ENCODE assay signal across 24 mouse cellular contexts in genomic region chr9:58816458-58816857, GRCm38 (mm10). TPM values are rescaled to one million over a fixed set of nuclear protein-coding genes. Genes with fewer than 3 reads are reported as not detected.
DNase-seq lines count a peak whose midpoint lies in the region; ATAC-seq lines count a peak whose summit lies in the region.
"Had no signal": no experiment of that assay in that cellular context is flagged by ENCODE, and none has a peak within 500 bp of the region (broad histone marks: within the 10 kb centered on the region; RNA-seq: fewer than 3 reads in every experiment).

No protein-coding gene starts in this region.

- H3K4me3 ChIP-seq in embryonic facial prominence, embryonic 14.5 days (ENCODE audit: low read depth, low read length) = no peak overlapping the region
- no peak overlapping the region for H3K4me3 ChIP-seq in embryonic facial prominence, embryonic 10.5 days
- no peak overlapping the region for H3K4me3 ChIP-seq in heart, embryonic 16.5 days (ENCODE audit: low read length)
- no peak overlapping the region for H3K4me3 ChIP-seq in kidney, embryonic 15.5 days (replicated peaks)
- H3K4me3 ChIP-seq: forebrain, embryonic 12.5 days; hindbrain, embryonic 15.5 days; layer of hippocampus, adult 2 months had no signal

- H3K4me2 ChIP-seq in embryonic facial prominence, embryonic 14.5 days (ENCODE audit: low read depth, low read length) = no peak overlapping the region
- no peak overlapping the region for H3K4me2 ChIP-seq in heart, embryonic 16.5 days (ENCODE audit: low read depth, low read length)
- no peak overlapping the region for H3K4me2 ChIP-seq in kidney, embryonic 15.5 days
- H3K4me2 ChIP-seq: forebrain, embryonic 12.5 days; hindbrain, embryonic 15.5 days had no signal

- 0 out of 2 replicates have a peak, but pooled peaks cover 2% of the 10 kb centered on the region for H3K4me1 ChIP-seq in embryonic facial prominence, embryonic 14.5 days (ENCODE audit: control insufficient read depth, insufficient read depth, low read length)
- H3K4me1 ChIP-seq in embryonic facial prominence, embryonic 10.5 days = peaks cover 37% of the 10 kb centered on the region
- H3K4me1 ChIP-seq in heart, embryonic 16.5 days (ENCODE audit: control insufficient read depth, insufficient read depth, low read length) = peaks cover 40% of the 10 kb centered on the region
- H3K4me1 ChIP-seq in kidney, embryonic 15.5 days = peaks cover 9% of the 10 kb centered on the region

- WGBS in embryonic facial prominence, embryonic 14.5 days = 45% methylated on average over 9 of the region's 9 CpGs
- 59% methylated on average over 9 of the region's 9 CpGs for WGBS in embryonic facial prominence, embryonic 10.5 days
- WGBS in heart, embryonic 16.5 days = 40% methylated on average over 9 of the region's 9 CpGs
- WGBS in kidney, embryonic 15.5 days = 45% methylated on average over 9 of the region's 9 CpGs

- H3K9ac ChIP-seq in embryonic facial prominence, embryonic 14.5 days (ENCODE audit: low read depth, low read length) = no peak overlapping the region
- no peak overlapping the region for H3K9ac ChIP-seq in heart, embryonic 16.5 days (ENCODE audit: low read length)
- H3K9ac ChIP-seq in kidney, embryonic 15.5 days = no peak overlapping the region
- H3K9ac ChIP-seq: forebrain, embryonic 12.5 days; hindbrain, embryonic 15.5 days; liver, postnatal 0 days had no signal

- H3K36me3 ChIP-seq in embryonic facial prominence, embryonic 14.5 days (ENCODE audit: control insufficient read depth, insufficient read depth, low read length) = no peaks in the 10 kb centered on the region
- H3K36me3 ChIP-seq in embryonic facial prominence, embryonic 10.5 days (replicated peaks) = no peaks in the 10 kb centered on the region
- no peaks in the 10 kb centered on the region for H3K36me3 ChIP-seq in heart, embryonic 16.5 days (ENCODE audit: control insufficient read depth, insufficient read depth)
- H3K36me3 ChIP-seq in kidney, embryonic 15.5 days = no peaks in the 10 kb centered on the region
- H3K36me3 ChIP-seq: forebrain, embryonic 12.5 days; hindbrain, embryonic 15.5 days had no signal

- peak; percentile 53 for DNase-seq in embryonic facial prominence, embryonic 14.5 days (ENCODE audit: low spot score)
- no peak for DNase-seq in embryonic facial prominence, embryonic 10.5 days (ENCODE audit: low spot score)
- no peak for DNase-seq in heart, adult 11 months
- DNase-seq in kidney, postnatal 14 days = no peak
- DNase-seq in MN1 (ENCODE audit: low spot score) = peak; percentile 81
- no peak for DNase-seq in layer of hippocampus, adult 9-11 months
- DNase-seq: adrenal gland, postnatal 10 days; cerebellum, adult 11 months; cerebellum, postnatal 36 days; gastrocnemius, postnatal 10 days; heart, postnatal 10 days; kidney, adult 8-10 months; liver; liver, postnatal 0 days; lung, postnatal 10 days; right cerebral cortex, postnatal 4 days had no signal

- no peaks in the 10 kb centered on the region for H3K9me3 ChIP-seq in embryonic facial prominence, embryonic 14.5 days (ENCODE audit: control insufficient read depth, low read length)
- H3K9me3 ChIP-seq in embryonic facial prominence, embryonic 10.5 days = no peaks in the 10 kb centered on the region
- no peaks in the 10 kb centered on the region for H3K9me3 ChIP-seq in heart, embryonic 16.5 days (replicated peaks; ENCODE audit: control insufficient read depth, low read length)
- no peaks in the 10 kb centered on the region for H3K9me3 ChIP-seq in kidney, embryonic 15.5 days (replicated peaks)
- H3K9me3 ChIP-seq: forebrain, embryonic 12.5 days; hindbrain, embryonic 15.5 days had no signal

- peak; percentile 20; the same call in 1 of the 2 replicates for ATAC-seq in embryonic facial prominence, embryonic 14.5 days (ENCODE audit: low read depth)
- no peak for ATAC-seq in heart, embryonic 16.5 days (replicated peaks; ENCODE audit: extremely low read depth, insufficient read depth, low FRiP score)
- ATAC-seq in kidney, embryonic 15.5 days (replicated peaks; ENCODE audit: low FRiP score) = 0 out of 2 replicates have a peak, but pooled peaks have one; percentile 27
- ATAC-seq: activated CD4-positive, CD25-positive, alpha-beta regulatory T cell, adult 4 months; CD4-positive, CD25-positive, alpha-beta regulatory T cell, adult 4 months; liver, postnatal 0 days had no signal

- H3K27ac ChIP-seq in embryonic facial prominence, embryonic 14.5 days (replicated peaks; ENCODE audit: low read depth, low read length) = no peak overlapping the region
- no peak overlapping the region; the same call in 1 of the 2 replicates for H3K27ac ChIP-seq in embryonic facial prominence, embryonic 10.5 days (replicated peaks)
- H3K27ac ChIP-seq in heart, embryonic 16.5 days (ENCODE audit: low read length) = 0 out of 2 replicates have a peak overlapping the region, but pooled peaks have one; percentile 9
- no peak overlapping the region for H3K27ac ChIP-seq in kidney, embryonic 15.5 days
- H3K27ac ChIP-seq: forebrain, embryonic 12.5 days; hindbrain, embryonic 15.5 days; layer of hippocampus, adult 2 months; stomach, postnatal 0 days had no signal

- H3K27me3 ChIP-seq in embryonic facial prominence, embryonic 14.5 days (replicated peaks; ENCODE audit: control insufficient read depth, insufficient read depth, low read length) = peaks cover 18% of the 10 kb centered on the region
- peaks cover 72% of the 10 kb centered on the region for H3K27me3 ChIP-seq in embryonic facial prominence, embryonic 10.5 days (replicated peaks; ENCODE audit: low read depth, poor library complexity, severe bottlenecking)
- H3K27me3 ChIP-seq in heart, embryonic 16.5 days (ENCODE audit: control insufficient read depth, insufficient read depth, low read length) = peaks cover 19% of the 10 kb centered on the region
- H3K27me3 ChIP-seq in kidney, embryonic 15.5 days = peaks cover 53% of the 10 kb centered on the region

RNA-seq across cellular contexts. Expression of gene Hcn4, which starts 6.8 kb away (rescaled TPM):
- polyA plus RNA-seq in embryonic facial prominence, embryonic 14.5 days (2014; fragmentation: Nextera tagmentation; extraction: Ambion mirVana) = 0.26 and 0.42 TPM in 2 replicates
- polyA plus RNA-seq in embryonic facial prominence, embryonic 10.5 days (2016; fragmentation: Nextera tagmentation; extraction: Ambion mirVana) = 0.20 and 0.25 TPM in 2 replicates
- 0.89 and 1.1 TPM in 2 replicates for polyA plus RNA-seq in heart, embryonic 16.5 days (2015; fragmentation: Nextera tagmentation; extraction: Ambion mirVana)
- polyA plus RNA-seq in kidney, embryonic 15.5 days (2015; fragmentation: Nextera tagmentation; extraction: Ambion mirVana) = 0.26 and 0.40 TPM in 2 replicates
- polyA plus RNA-seq: activated CD4-positive, CD25-positive, alpha-beta regulatory T cell, adult 4 months; CD4-positive, CD25-positive, alpha-beta regulatory T cell, adult 4 months; liver, postnatal 0 days had no signal

Comparison
In these comparisons a context has a peak if more than half of its experiments do, and no peak if none do; other contexts are left out.
1. DNase-seq: peak in embryonic facial prominence, embryonic 14.5 days (single experiment) and MN1 (single experiment); none in embryonic facial prominence, embryonic 10.5 days (single experiment), heart, adult 11 months (single experiment), kidney, postnatal 14 days (single experiment) and layer of hippocampus, adult 9-11 months (single experiment).